Mouse (Mus musculus): Measurements from ENCODE around the gene Pld2. TPM values are rescaled to one million over a fixed set of nuclear protein-coding genes. Genes with fewer than 3 reads are reported as not detected.

The Pld2 gene
- total RNA-seq, 1 experiment from 2014 or later = 14.5 TPM

Other genes starting within 250 kb of the Pld2 start
- not detected in 2 replicates for gene Alox12e, start 217.4 kb upstream of the Pld2 start, total RNA-seq (2021)
- gene Alox15, start 188.0 kb upstream of the Pld2 start, total RNA-seq (2021) = 2.1 and 2.7 TPM in 2 replicates
- 23.3 and 26.7 TPM in 2 replicates for gene Pelp1, start 130.0 kb upstream of the Pld2 start, total RNA-seq (2021)
- gene Arrb2, start 107.4 kb upstream of the Pld2 start, total RNA-seq (2021) = 17.1 and 29.9 TPM in 2 replicates
- gene Med11, start 88.1 kb upstream of the Pld2 start, total RNA-seq (2021) = 23.0 and 25.4 TPM in 2 replicates
- 1.5 and 1.8 TPM in 2 replicates for gene Zmynd15, start 80.6 kb upstream of the Pld2 start, total RNA-seq (2021)
- gene Cxcl16, start 80.1 kb upstream of the Pld2 start, total RNA-seq (2021) = 5.5 and 7.1 TPM in 2 replicates
- gene Tm4sf5, start 34.8 kb upstream of the Pld2 start, total RNA-seq (2021) = not detected in 2 replicates
- gene Vmo1, start 25.4 kb upstream of the Pld2 start, total RNA-seq (2021) = not detected in 2 replicates
- 1.2 TPM in 1 of 2 replicates, not detected in the other for gene Gltpd2, start 20.9 kb upstream of the Pld2 start, total RNA-seq (2021)
- 254 and 270 TPM in 2 replicates for gene Psmb6, start 14.7 kb upstream of the Pld2 start, total RNA-seq (2021)
- not detected in 2 replicates for gene Gm40193, start 7.1 kb upstream of the Pld2 start, total RNA-seq (2021)
- 45.7 and 58.9 TPM in 2 replicates for gene Mink1, start 22.8 kb downstream of the Pld2 start, total RNA-seq (2021)
- not detected in 2 replicates for gene 4930544D05Rik, start 75.8 kb downstream of the Pld2 start, total RNA-seq (2021)
- not detected in 2 replicates for gene Chrne, start 79.2 kb downstream of the Pld2 start, total RNA-seq (2021)
- not detected in 2 replicates for gene Gp1ba, start 99.1 kb downstream of the Pld2 start, total RNA-seq (2021)
- gene Rnf167, start 107.2 kb downstream of the Pld2 start, total RNA-seq (2021) = 92.7 and 106 TPM in 2 replicates
- gene Slc25a11, start 107.4 kb downstream of the Pld2 start, total RNA-seq (2021) = 122 and 146 TPM in 2 replicates
- 922 and 959 TPM in 2 replicates for gene Pfn1, start 114.6 kb downstream of the Pld2 start, total RNA-seq (2021)
- gene Eno3, start 117.1 kb downstream of the Pld2 start, total RNA-seq (2021) = 17.9 and 28.3 TPM in 2 replicates
- 88.3 and 97.4 TPM in 2 replicates for gene Spag7, start 129.4 kb downstream of the Pld2 start, total RNA-seq (2021)
- gene Camta2, start 148.0 kb downstream of the Pld2 start, total RNA-seq (2021) = 50.2 and 51.3 TPM in 2 replicates
- 9.1 and 12.2 TPM in 2 replicates for gene Inca1, start 160.1 kb downstream of the Pld2 start, total RNA-seq (2021)
- gene Kif1c, start 160.5 kb downstream of the Pld2 start, total RNA-seq (2021) = 173 and 182 TPM in 2 replicates
- gene Zfp3, start 224.1 kb downstream of the Pld2 start, total RNA-seq (2021) = 10.8 and 13.4 TPM in 2 replicates

All from adrenal gland, postnatal 25 days (tissue).